Mouse (Mus musculus): ENCODE measurements around the gene Paip2b. TPM values are rescaled to one million over a fixed set of nuclear protein-coding genes. Genes with fewer than 3 reads are reported as not detected.
"Not testable (repeated sequence)": the region's sequence is repeated elsewhere in the genome, so short reads cannot be mapped to it uniquely, and the experiment has no call there.

The Paip2b gene
- polyA plus RNA-seq, 1 experiment from 2014 or later, result 13.2 TPM

DNA sequence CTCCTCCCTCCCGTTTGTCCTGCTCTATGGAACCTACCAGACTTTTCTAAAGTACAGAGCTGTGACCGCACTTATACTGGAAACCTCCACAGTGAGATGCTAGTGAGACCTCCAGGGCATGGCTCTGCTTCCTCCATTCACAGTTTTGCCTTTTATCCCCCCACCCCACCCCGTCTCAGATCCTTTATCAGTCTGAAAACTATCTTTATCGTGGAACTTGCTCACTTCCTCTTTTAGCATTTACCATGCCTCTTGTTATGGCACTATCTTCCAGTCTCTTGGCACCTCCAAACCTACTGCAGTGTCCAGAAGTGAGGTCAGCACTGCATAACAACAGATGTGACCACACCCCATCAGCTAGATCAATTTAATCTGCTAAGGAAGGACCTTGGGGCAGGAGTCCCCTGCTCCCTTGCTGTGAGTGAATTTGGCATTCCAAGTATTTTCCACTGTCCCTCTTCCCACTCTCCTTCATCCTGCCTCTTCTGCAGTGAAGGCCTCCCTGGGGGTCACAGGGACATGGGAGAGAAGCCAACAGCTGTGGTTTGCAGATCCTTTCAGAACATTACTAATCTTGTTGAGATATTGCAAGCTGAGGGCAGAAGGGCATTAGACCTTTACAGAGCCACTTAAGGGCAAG, 40.2 kb downstream of the Paip2b start:
- Histone ChIP-seq H3K4me3 (no peak overlapping the region), H3K36me3 (no peaks in the 10 kb centered on the region), H3K27me3 (ENCODE audit: insufficient read depth, poor library complexity, severe bottlenecking) (peaks cover 3% of the 10 kb centered on the region; the same call in 1 of the 2 replicates), H3K27ac (no peak overlapping the region), H3K4me1 (replicated peaks) (peaks cover 21% of the 10 kb centered on the region), H3K9me3 (no peaks in the 10 kb centered on the region)
- DNase-seq (ENCODE audit: low spot score), result no peak
- WGBS, result 74% methylated on average over 4 of the region's 4 CpGs

GRCm38 (mm10) chr6:83790533-83790932, 41.0 kb downstream of the Paip2b start:
- 85% methylated on average over 5 of the region's 5 CpGs for WGBS

DNA sequence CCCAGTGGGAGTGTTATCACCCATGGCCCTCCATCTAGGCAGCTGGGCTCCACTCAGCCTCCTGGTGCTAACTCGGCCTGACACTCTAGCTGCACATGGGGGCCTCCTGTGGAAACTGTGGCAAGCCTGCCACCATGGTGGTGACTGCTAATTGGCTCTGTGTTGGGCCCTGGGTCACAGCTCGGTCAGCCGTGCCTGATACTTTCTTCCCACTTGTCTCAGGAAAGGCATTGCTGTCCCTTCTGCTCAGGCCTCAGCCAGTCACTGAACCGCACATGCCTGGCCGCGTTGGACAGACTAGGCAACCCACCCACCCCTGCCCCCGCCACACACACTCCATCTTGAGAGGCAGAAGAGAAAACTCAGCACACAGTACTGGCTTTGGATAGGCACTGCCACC, 43.0 kb downstream of the Paip2b start:
- Histone ChIP-seq H3K4me1 (replicated peaks) (peaks cover 6% of the 10 kb centered on the region), H3K4me3 (no peak overlapping the region), H3K27ac (peak overlapping the region; percentile 40; the same call in 1 of the 2 replicates), H3K27me3 (ENCODE audit: insufficient read depth, poor library complexity, severe bottlenecking) (0 out of 2 replicates have a peak, but pooled peaks cover 3% of the 10 kb centered on the region), H3K9me3 (no peaks in the 10 kb centered on the region), H3K36me3 (no peaks in the 10 kb centered on the region)
- 70% methylated on average over 7 of the region's 7 CpGs for WGBS
- DNase-seq (ENCODE audit: low spot score), result no peak

More at GRCm38 (mm10) chr6:83790533-83790932, 41.0 kb downstream of the Paip2b start:
- not testable (repeated sequence) for H3K27ac ChIP-seq; H3K36me3 ChIP-seq; H3K9me3 ChIP-seq; H3K4me3 ChIP-seq; DNase-seq (ENCODE audit: low spot score); H3K27me3 ChIP-seq (ENCODE audit: insufficient read depth, poor library complexity, severe bottlenecking)
- peaks cover 18% of the 10 kb centered on the region for H3K4me1 ChIP-seq (replicated peaks)

- 74% methylated on average over 3 of the region's 3 CpGs for WGBS
- Histone ChIP-seq H3K9me3 (no peaks in the 10 kb centered on the region), H3K27ac (no peak overlapping the region), H3K27me3 (ENCODE audit: insufficient read depth, poor library complexity, severe bottlenecking) (0 out of 2 replicates have a peak, but pooled peaks cover 3% of the 10 kb centered on the region), H3K4me1 (replicated peaks) (peaks cover 6% of the 10 kb centered on the region), H3K4me3 (no peak overlapping the region), H3K36me3 (no peaks in the 10 kb centered on the region)
- DNase-seq (ENCODE audit: low spot score), result no peak
These were observed 45.1 kb downstream of the Paip2b start for GRCm38 (mm10) chr6:83786426-83786825.

- peak; percentile 54 for DNase-seq (ENCODE audit: low spot score)
- H3K9me3 ChIP-seq, result no peaks in the 10 kb centered on the region
- H3K27ac ChIP-seq, result no peak overlapping the region
- H3K36me3 ChIP-seq, result no peaks in the 10 kb centered on the region
- WGBS, result 7% methylated on average over 5 of the region's 5 CpGs
- peaks cover 20% of the 10 kb centered on the region for H3K4me1 ChIP-seq (replicated peaks)
- H3K27me3 ChIP-seq (ENCODE audit: insufficient read depth, poor library complexity, severe bottlenecking), result no peaks in the 10 kb centered on the region
- no peak overlapping the region for H3K4me3 ChIP-seq
These were observed 52.5 kb downstream of the Paip2b start for GRCm38 (mm10) chr6:83779026-83779425.

GRCm38 (mm10) chr6:83778306-83778705, 53.2 kb downstream of the Paip2b start:
- 82% methylated on average over 7 of the region's 7 CpGs for WGBS
- no peak overlapping the region for H3K27ac ChIP-seq
- H3K36me3 ChIP-seq, result peaks cover 5% of the 10 kb centered on the region
- no peaks in the 10 kb centered on the region for H3K27me3 ChIP-seq (ENCODE audit: insufficient read depth, poor library complexity, severe bottlenecking)
- DNase-seq (ENCODE audit: low spot score), result no peak
- no peak overlapping the region for H3K4me3 ChIP-seq
- peaks cover 27% of the 10 kb centered on the region for H3K4me1 ChIP-seq (replicated peaks)
- H3K9me3 ChIP-seq, result no peaks in the 10 kb centered on the region

GRCm38 (mm10) chr6:83775638-83776293, 55.8 kb downstream of the Paip2b start, which contains the start of gene Tex261:
Gene Tex261, minus strand, starts transcription at chr6:83775813.
- peak; percentile 92 for DNase-seq (ENCODE audit: low spot score)
- H3K9me3 ChIP-seq, result no peaks in the 10 kb centered on the region
- H3K4me1 ChIP-seq (replicated peaks), result peaks cover 30% of the 10 kb centered on the region
- peak within 1 kb of the TSS; percentile 95 for H3K4me3 ChIP-seq
- peaks cover 30% of the 10 kb centered on the region for H3K36me3 ChIP-seq
- no peaks in the 10 kb centered on the region for H3K27me3 ChIP-seq (ENCODE audit: insufficient read depth, poor library complexity, severe bottlenecking)
- WGBS, result under 1% methylated on average over 45 of the region's 45 CpGs
- H3K27ac ChIP-seq, result peak within 1 kb of the TSS; percentile 94

DNA sequence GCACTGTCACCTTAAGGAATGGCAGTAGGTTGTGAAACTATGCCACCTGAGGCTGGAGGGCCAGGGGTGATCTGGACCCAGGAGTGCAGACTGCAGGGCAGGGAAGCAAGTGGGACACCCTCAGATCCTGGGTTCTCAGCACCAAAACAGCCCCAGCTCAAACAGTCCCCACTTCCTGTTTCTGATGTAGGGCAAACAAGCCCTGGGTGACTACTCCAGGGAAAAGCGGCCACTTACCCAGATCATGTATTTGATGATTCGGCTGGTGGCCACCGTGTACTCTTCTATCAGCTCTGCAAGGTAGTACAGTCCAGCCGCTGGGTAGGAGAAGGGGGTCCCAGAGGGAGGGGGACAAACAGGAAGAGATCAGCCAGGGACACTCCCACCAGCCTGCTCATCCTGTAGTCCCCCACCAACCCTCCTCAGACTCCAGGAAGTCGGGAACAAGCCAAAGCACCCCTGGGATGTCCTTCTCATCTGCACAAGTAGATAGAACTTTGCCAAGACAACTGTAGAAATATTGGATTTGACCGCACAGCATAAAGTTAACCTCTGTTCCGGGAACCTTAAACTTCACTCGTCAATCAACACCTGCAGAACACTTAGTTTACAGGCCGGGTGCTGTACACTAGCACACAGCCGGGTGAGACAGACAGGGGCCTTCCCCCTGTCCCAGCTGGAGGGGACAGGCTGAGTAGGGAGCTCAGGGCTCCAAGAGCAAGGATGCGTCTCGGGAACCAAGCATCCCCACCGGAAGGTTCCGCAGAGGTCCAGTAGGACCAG, 56.6 kb downstream of the Paip2b start:
- no peaks in the 10 kb centered on the region for H3K9me3 ChIP-seq
- H3K27ac ChIP-seq, result peak overlapping the region; percentile 94
- no peaks in the 10 kb centered on the region for H3K27me3 ChIP-seq (ENCODE audit: insufficient read depth, poor library complexity, severe bottlenecking)
- no peak for DNase-seq (ENCODE audit: low spot score)
- peaks cover 38% of the 10 kb centered on the region for H3K36me3 ChIP-seq
- peaks cover 30% of the 10 kb centered on the region for H3K4me1 ChIP-seq (replicated peaks)
- 2% methylated on average over 14 of the region's 14 CpGs for WGBS
- H3K4me3 ChIP-seq, result peak overlapping the region; percentile 95

- H3K9me3 ChIP-seq, result no peaks in the 10 kb centered on the region
- H3K27ac ChIP-seq, result no peak overlapping the region
- H3K4me1 ChIP-seq (replicated peaks), result peaks cover 30% of the 10 kb centered on the region
- H3K4me3 ChIP-seq, result peak overlapping the region; percentile 95
- 63% methylated on average over 9 of the region's 9 CpGs for WGBS
- no peak for DNase-seq (ENCODE audit: low spot score)
- H3K27me3 ChIP-seq (ENCODE audit: insufficient read depth, poor library complexity, severe bottlenecking), result no peaks in the 10 kb centered on the region
- H3K36me3 ChIP-seq, result peaks cover 46% of the 10 kb centered on the region
These were observed 57.4 kb downstream of the Paip2b start for GRCm38 (mm10) chr6:83774126-83774525.

DNA sequence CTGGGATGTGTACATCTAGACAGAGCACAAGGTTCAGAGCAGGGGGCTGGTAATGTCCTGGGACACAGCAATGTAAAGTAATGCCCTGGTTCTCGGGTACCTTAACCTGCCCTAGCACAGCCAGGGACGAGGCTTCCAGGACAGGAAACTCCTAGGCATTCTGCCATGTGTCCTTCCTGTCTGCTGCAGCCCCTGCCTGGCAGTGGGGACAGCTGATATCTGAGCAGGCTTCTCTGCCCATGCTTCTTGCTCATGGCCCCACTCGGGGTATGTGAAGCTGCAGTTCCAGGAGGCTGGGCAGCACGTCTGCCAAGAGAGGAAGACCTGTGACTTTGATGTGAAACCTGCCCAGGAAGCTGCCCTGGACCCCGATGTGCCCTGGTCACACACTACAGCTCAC, 63.1 kb downstream of the Paip2b start:
- WGBS, result 86% methylated on average over 5 of the region's 5 CpGs

DNA sequence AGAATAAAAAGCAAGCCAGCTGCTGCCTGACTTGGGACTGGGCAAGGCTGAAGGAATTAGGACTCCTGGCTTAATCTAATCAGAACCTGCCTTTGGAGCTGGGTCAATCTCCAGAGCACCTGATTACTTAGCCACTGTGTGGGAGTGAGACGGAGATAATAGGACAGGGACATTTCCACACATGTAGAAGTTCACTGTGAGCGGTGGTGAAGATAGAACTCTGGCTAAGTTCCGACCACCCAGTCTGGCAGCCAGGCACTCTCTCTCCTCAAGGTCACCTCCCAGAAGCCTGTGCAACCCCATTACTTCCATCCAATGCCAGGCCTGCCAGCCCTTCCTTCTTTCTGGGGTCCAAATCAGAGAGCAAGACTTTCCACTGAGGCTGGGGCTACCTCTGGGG, 64.6 kb downstream of the Paip2b start:
- H3K9me3 ChIP-seq, result no peaks in the 10 kb centered on the region
- H3K4me3 ChIP-seq, result no peak overlapping the region
- DNase-seq (ENCODE audit: low spot score), result no peak
- H3K27me3 ChIP-seq (ENCODE audit: insufficient read depth, poor library complexity, severe bottlenecking), result peaks cover 35% of the 10 kb centered on the region
- peaks cover 40% of the 10 kb centered on the region for H3K36me3 ChIP-seq
- peaks cover 13% of the 10 kb centered on the region for H3K4me1 ChIP-seq (replicated peaks)
- WGBS, result 86% methylated on average over 3 of the region's 3 CpGs
- H3K27ac ChIP-seq, result no peak overlapping the region

More for the DNA sequence above, 63.1 kb downstream of the Paip2b start:
- Histone ChIP-seq H3K27ac (no peak overlapping the region), H3K27me3 (ENCODE audit: insufficient read depth, poor library complexity, severe bottlenecking) (peaks cover 20% of the 10 kb centered on the region), H3K4me3 (no peak overlapping the region), H3K9me3 (no peaks in the 10 kb centered on the region), H3K36me3 (peaks cover 55% of the 10 kb centered on the region), H3K4me1 (replicated peaks) (peaks cover 4% of the 10 kb centered on the region)
- DNase-seq (ENCODE audit: low spot score), result no peak

- H3K27me3 ChIP-seq (ENCODE audit: insufficient read depth, poor library complexity, severe bottlenecking), result peaks cover 76% of the 10 kb centered on the region
These were observed 68.6 kb downstream of the Paip2b start for GRCm38 (mm10) chr6:83762880-83763431.

More at GRCm38 (mm10) chr6:83762880-83763431, 68.6 kb downstream of the Paip2b start:
- Histone ChIP-seq H3K4me3 (peak overlapping the region; percentile 46), H3K27ac (no peak overlapping the region; the same call in 1 of the 2 replicates), H3K36me3 (0 out of 2 replicates have a peak, but pooled peaks cover under 1% of the 10 kb centered on the region), H3K4me1 (replicated peaks) (peaks cover 18% of the 10 kb centered on the region), H3K9me3 (no peaks in the 10 kb centered on the region)
- under 1% methylated on average over 35 of the region's 35 CpGs for WGBS
- DNase-seq (ENCODE audit: low spot score), result peak; percentile 29

Measured in hindbrain, embryonic 10.5 days (tissue).